Mouse (Mus musculus): ENCODE data around the gene Chrnb2.
"Not testable (repeated sequence)": the region's sequence is repeated elsewhere in the genome, so short reads cannot be mapped to it uniquely, and the experiment has no call there.

DNA sequence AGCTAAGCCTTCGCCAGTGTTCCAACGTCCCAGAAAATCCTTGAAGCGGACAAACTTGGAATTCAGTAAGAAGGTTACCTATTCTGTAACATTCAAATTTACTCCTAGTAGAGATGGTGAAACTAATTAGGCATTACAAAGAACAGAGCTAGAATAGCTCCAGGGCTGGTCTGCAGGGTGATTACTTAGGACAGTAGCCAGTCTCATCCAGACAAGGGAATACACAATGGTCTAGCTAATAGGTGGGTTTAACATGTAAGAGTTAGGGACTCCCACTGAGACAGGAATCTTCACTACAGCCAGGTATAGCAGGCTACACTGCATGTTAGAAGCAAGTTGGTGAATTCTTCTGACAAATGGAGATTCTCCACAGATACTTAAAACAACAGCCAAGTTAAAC lies 35.6 kb upstream of the Chrnb2 start:
- not testable (repeated sequence) for TF ChIP-seq GATA1 (IDR thresholded peaks at IDR 0.05; ENCODE audit: borderline replicate concordance, low read length); FLI1 (IDR thresholded peaks at IDR 0.05; ENCODE audit: low read length)
